Mouse (Mus musculus): ENCODE measurements at regions not wholly inside any gene's neighbourhood (a gene's known extent, or its start where the extent isn't known, plus 50 kb on each side); places are given as distances from the start of the nearest gene placed in this dataset.

DNA sequence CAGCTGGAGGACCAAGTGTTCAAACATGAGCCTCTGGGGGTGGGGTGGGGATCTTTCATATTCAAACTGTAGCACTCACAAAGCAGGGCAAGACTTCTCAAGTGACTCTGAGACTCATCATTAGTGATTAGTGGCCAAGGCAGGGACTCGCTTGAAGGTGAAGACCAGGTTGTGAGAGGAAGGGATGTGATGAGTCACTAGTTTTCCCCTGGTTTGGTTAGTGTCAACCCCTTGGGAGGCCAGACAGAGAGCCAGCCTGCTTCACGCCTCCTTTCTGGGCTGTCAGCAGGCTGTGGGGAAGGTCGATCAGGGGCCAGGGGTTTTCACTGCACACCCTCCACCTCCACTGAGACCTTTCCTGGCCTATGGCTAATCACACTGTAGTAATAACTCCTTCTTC is 65.2 kb downstream of the Slc30a10 start:
- Histone ChIP-seq H3K4me2 (no peak overlapping the region), H3K9ac (no peak overlapping the region), H3K27me3 (no peaks in the 10 kb centered on the region), H3K4me3 (no peak overlapping the region), H3K4me1 (peaks cover 11% of the 10 kb centered on the region; the same call in 1 of the 2 replicates), H3K27ac (no peak overlapping the region), H3K9me3 (no peaks in the 10 kb centered on the region), H3K36me3 (no peaks in the 10 kb centered on the region)
- ATAC-seq (ENCODE audit: insufficient number of reproducible peaks, insufficient read depth, low FRiP score, low TSS enrichment, low read depth) = no peak
- 50% methylated on average over 3 of the region's 3 CpGs for WGBS

DNA sequence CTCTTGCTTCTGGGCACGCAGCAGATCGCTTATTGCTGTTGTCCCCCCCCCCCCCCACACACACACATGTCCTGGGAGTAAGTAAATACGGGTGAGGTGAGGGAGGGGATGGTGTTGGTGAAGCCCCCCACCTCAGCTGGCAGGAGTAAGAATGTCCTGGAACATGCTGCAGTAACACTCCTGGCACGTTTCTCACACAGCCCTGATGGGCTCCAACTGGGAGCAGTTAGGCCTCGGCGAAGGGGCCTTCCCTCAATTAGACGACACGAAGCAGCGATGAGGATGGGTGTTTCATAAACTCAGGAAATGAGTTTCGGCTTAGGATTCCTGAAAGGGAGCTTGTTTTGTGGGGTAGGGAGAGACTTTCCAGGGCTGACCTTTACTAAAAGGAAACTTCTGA is 69.4 kb downstream of the Slc30a10 start:
- no peak for ATAC-seq (ENCODE audit: insufficient number of reproducible peaks, insufficient read depth, low FRiP score, low TSS enrichment, low read depth)
- H3K9me3 ChIP-seq = no peaks in the 10 kb centered on the region
- H3K4me1 ChIP-seq = peaks cover 11% of the 10 kb centered on the region; the same call in 1 of the 2 replicates
- H3K27me3 ChIP-seq = no peaks in the 10 kb centered on the region
- no peak overlapping the region for H3K27ac ChIP-seq
- H3K9ac ChIP-seq = no peak overlapping the region
- H3K36me3 ChIP-seq = no peaks in the 10 kb centered on the region
- whole genome bisulfite sequencing = 35% methylated on average over 10 of the region's 10 CpGs
- H3K4me3 ChIP-seq = no peak overlapping the region
- H3K4me2 ChIP-seq = no peak overlapping the region

DNA sequence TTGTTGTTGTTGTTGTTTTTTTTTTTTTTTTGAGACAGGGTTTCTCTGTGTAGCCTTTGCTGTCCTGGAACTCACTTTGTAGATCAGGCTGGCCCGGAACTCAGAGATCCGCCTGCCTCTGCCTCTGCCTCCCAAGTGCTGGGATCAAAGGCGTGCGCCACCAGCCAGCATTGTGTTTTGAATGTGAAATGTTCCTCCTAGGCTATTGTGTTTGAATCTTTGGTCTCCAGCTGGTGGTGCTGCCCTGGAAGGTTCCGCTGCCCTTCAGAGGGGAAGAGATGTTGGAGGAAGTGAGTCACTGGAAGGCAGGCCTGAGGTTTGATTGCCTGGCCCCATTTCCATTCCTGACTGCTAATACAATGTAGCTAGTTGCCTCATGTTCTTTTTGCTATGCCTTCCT is 78.8 kb downstream of the Slc30a10 start:
- Histone ChIP-seq H3K4me2 (no peak overlapping the region), H3K4me3 (no peak overlapping the region), H3K27ac (peak overlapping the region; percentile 41; the same call in 1 of the 2 replicates), H3K9ac (no peak overlapping the region), H3K9me3 (no peaks in the 10 kb centered on the region), H3K36me3 (no peaks in the 10 kb centered on the region), H3K27me3 (no peaks in the 10 kb centered on the region), H3K4me1 (peaks cover 4% of the 10 kb centered on the region)
- WGBS = 96% methylated on average over 5 of the region's 5 CpGs
- ATAC-seq (ENCODE audit: insufficient number of reproducible peaks, insufficient read depth, low FRiP score, low TSS enrichment, low read depth) = no peak

DNA sequence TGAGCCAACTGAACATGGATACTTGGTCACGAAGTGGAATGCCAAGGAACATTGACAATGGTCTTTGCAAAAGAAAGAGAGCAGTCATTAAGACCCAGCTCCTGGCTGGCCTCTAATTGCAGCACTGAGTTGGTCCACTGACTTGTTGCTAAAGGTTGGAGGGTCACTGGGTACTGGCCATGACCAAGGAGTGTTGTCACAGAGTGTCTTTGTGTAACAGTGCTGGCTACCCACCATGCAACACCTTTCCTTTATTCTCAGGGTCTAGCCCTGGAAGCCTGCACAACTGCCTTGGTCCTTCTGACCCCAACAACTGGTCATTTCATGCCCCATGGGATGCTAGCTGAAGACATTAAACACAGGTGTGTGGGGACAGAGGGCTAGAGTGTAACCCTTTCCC is 79.5 kb downstream of the Slc30a10 start:
- no peaks in the 10 kb centered on the region for H3K27me3 ChIP-seq
- no peaks in the 10 kb centered on the region for H3K36me3 ChIP-seq
- H3K9ac ChIP-seq = no peak overlapping the region
- no peak for ATAC-seq (ENCODE audit: insufficient number of reproducible peaks, insufficient read depth, low FRiP score, low TSS enrichment, low read depth)
- no peaks in the 10 kb centered on the region for H3K9me3 ChIP-seq
- no peak overlapping the region for H3K4me3 ChIP-seq
- peak overlapping the region; percentile 41; the same call in 1 of the 2 replicates for H3K27ac ChIP-seq
- WGBS = 67% methylated on average over 1 of the region's 1 CpGs
- peaks cover 4% of the 10 kb centered on the region for H3K4me1 ChIP-seq
- H3K4me2 ChIP-seq = no peak overlapping the region

DNA sequence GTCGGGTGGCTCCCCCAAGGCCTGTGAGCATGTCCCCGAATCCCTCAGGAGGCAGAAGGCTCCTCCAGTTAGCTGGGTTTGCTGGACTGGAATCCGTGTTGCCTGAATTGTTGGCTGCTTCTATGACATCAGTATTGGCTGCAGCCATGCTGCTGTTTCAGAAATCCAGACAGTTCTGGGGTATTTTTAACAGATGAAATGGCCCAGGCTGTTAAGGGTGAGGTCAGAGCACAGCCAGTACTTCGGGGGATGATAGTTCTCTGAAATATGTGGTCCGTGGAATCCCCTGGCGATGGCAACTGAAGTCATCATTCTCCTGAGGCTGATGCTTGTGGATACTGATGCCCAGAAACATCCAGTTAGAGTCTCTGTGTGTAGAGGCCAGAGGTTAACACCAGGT is 80.7 kb downstream of the Slc30a10 start:
- Histone ChIP-seq H3K4me3 (no peak overlapping the region), H3K9ac (no peak overlapping the region), H3K36me3 (no peaks in the 10 kb centered on the region), H3K4me1 (peaks cover 4% of the 10 kb centered on the region), H3K9me3 (no peaks in the 10 kb centered on the region), H3K27ac (peak overlapping the region; percentile 74), H3K27me3 (no peaks in the 10 kb centered on the region), H3K4me2 (no peak overlapping the region)
- ATAC-seq (ENCODE audit: insufficient number of reproducible peaks, insufficient read depth, low FRiP score, low TSS enrichment, low read depth) = no peak
- 80% methylated on average over 6 of the region's 6 CpGs for WGBS

DNA sequence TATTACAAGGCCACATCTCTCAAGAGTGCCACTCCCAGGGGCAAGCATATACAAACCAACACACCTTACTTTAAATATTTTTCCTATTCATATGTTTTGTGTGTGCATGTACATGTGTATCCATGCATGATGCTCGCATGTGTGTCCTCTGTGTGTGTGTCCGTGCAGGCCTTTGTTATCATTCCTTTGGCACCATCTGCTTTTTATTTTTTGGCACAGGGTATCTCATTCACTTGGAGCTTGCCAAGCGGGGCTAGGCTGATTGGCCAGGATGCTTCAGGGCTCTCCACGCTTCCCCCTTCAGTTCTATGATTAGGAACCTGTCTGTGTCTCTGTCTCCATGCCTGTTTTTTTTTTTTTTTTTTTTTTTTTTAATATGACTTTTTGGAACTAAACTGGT is 82.6 kb downstream of the Slc30a10 start:
- no peak overlapping the region for H3K9ac ChIP-seq
- WGBS = 88% methylated on average over 4 of the region's 4 CpGs
- no peak overlapping the region for H3K27ac ChIP-seq
- H3K4me2 ChIP-seq = no peak overlapping the region
- H3K27me3 ChIP-seq = no peaks in the 10 kb centered on the region
- H3K4me3 ChIP-seq = no peak overlapping the region
- H3K36me3 ChIP-seq = no peaks in the 10 kb centered on the region
- peaks cover 4% of the 10 kb centered on the region; the same call in 1 of the 2 replicates for H3K4me1 ChIP-seq
- H3K9me3 ChIP-seq = no peaks in the 10 kb centered on the region
- ATAC-seq (ENCODE audit: insufficient number of reproducible peaks, insufficient read depth, low FRiP score, low TSS enrichment, low read depth) = no peak

DNA sequence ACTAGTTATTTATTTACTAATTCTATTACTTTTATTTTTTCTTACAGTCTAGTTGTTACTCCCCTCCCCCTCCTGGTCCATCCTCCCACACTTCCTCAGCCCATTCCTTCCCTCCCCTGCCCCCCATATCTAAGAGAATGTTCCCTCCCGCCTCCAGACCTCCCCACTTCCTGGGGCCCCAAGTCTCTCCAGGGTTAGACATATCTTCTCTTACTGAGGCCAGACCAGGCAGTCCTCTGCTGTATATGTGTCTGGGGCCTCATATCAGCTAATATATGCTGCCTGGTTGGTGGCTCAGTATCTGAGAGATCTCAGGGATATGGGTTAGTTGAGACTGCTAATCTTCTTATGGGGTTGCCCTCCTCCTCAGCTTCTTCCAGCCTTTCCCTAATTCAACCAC is 84.8 kb downstream of the Slc30a10 start:
- no peak overlapping the region for H3K27ac ChIP-seq
- no peak for ATAC-seq (ENCODE audit: insufficient number of reproducible peaks, insufficient read depth, low FRiP score, low TSS enrichment, low read depth)
- WGBS = 53% methylated on average over 1 of the region's 1 CpGs
- no peaks in the 10 kb centered on the region for H3K36me3 ChIP-seq
- no peak overlapping the region for H3K4me3 ChIP-seq
- H3K9ac ChIP-seq = no peak overlapping the region
- H3K27me3 ChIP-seq = no peaks in the 10 kb centered on the region
- no peaks in the 10 kb centered on the region for H3K9me3 ChIP-seq
- H3K4me2 ChIP-seq = no peak overlapping the region
- H3K4me1 ChIP-seq = no peaks in the 10 kb centered on the region

DNA sequence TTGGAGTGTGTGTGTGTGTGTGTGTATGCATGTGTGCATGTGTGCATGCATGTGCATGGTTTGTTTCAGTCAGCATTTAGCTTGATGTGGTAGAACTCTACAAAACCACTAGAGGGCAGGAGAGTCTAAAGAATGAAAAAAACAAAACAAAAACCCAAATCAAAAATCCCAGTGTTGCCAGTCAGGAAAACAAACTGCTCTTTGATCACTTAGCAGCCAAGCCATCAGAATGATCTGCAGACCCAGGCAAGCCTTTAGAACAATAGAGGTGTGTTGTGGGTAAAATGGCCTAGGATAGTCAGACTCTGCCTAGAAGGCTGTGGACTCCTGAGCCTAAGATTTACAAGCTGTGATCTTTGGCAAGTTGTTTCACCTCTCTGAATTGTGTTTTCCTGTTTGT is 91.7 kb downstream of the Slc30a10 start:
- peaks cover 16% of the 10 kb centered on the region for H3K4me1 ChIP-seq
- H3K9ac ChIP-seq = peak overlapping the region; percentile 21; the same call in 1 of the 2 replicates
- ATAC-seq (ENCODE audit: insufficient number of reproducible peaks, insufficient read depth, low FRiP score, low TSS enrichment, low read depth) = no peak
- H3K4me3 ChIP-seq = no peak overlapping the region
- H3K36me3 ChIP-seq = no peaks in the 10 kb centered on the region
- no peak overlapping the region for H3K4me2 ChIP-seq
- H3K9me3 ChIP-seq = no peaks in the 10 kb centered on the region
- H3K27ac ChIP-seq = peak overlapping the region; percentile 75
- peaks cover 8% of the 10 kb centered on the region; the same call in 1 of the 2 replicates for H3K27me3 ChIP-seq

DNA sequence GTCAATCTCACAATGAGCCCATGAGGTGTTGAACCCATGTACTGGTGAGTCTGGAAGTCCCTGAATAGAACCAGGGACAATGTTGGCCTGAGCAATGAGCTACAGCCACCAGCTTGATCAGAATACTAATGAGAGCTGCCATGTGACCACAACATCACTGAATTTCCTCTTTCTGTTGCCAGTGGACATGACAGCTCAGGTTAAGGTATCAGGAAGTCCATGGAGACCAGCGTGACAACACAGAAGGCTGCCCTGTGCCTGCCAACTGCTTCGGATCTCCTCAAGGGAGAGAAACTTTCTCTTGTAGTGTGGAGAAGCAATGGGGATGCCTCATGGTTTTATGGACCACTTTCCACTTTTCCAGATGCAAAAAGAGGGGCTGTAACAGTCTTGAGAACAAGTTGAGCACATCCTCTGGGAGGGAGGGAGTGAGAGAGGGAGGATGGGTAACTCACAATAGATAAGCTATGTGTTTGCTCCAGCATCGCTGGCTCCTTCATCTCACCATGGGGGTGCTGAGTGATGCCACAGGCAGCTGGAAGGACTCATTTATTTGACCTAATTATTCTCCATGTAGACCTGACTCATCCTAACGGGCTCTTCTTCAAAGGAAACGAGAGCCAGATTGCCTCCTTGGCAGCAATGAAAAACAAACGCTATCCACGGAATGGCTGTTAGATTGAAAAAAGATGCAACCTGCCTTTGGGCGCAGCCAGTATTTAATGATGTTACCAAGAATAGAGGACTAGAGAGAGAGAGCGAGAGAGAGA is 118.3 kb downstream of the Slc30a10 start:
- WGBS = 31% methylated on average over 9 of the region's 9 CpGs
- Histone ChIP-seq H3K36me3 (no peaks in the 10 kb centered on the region), H3K4me2 (no peak overlapping the region), H3K4me1 (peaks cover 26% of the 10 kb centered on the region), H3K9ac (no peak overlapping the region), H3K27me3 (no peaks in the 10 kb centered on the region), H3K27ac (peak overlapping the region; percentile 58), H3K4me3 (no peak overlapping the region), H3K9me3 (no peaks in the 10 kb centered on the region)
- no peak for ATAC-seq (ENCODE audit: insufficient number of reproducible peaks, insufficient read depth, low FRiP score, low TSS enrichment, low read depth)

DNA sequence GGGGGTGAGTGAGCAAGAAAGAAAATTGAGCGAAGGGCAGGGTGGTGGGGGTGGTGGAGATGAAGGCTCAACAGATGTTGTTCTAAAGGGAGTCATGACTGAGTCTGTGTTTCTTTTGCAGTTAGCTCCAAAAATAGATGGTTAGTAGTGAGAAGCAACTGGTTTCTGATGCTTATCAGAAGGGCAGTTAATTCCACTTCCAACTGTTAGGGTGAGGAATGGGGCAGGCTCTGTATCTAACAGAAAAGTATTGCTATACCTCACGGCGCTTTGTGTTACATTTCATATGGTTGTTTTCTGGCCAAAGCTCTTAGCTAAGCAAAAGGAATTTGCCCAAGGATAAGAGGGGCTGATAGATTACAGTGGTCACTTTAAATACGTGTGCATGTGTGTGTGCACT is 120.3 kb downstream of the Slc30a10 start:
- Histone ChIP-seq H3K36me3 (no peaks in the 10 kb centered on the region), H3K27ac (no peak overlapping the region), H3K9me3 (no peaks in the 10 kb centered on the region), H3K4me2 (no peak overlapping the region), H3K4me3 (no peak overlapping the region), H3K27me3 (no peaks in the 10 kb centered on the region), H3K9ac (no peak overlapping the region), H3K4me1 (peaks cover 26% of the 10 kb centered on the region)
- ATAC-seq (ENCODE audit: insufficient number of reproducible peaks, insufficient read depth, low FRiP score, low TSS enrichment, low read depth) = no peak
- WGBS = 57% methylated on average over 4 of the region's 4 CpGs

DNA sequence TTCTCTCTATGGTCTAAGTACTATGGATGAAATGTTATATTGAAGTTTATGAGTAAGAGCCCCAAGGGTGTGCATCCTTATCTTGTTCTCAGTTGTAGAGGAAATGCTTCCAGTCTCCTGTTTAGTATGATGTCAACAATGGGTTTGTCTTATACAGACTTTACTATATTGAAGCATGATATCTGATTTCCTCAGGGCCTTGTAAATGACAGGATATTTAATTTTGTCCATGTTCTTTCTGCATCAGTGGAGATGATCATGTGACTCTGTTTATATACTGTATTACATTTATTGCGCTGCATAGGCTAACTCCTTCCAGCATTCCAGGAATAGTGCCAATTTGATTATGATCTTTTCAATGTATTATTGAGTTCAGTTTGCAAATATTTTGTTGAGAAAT is 125.2 kb downstream of the Slc30a10 start:
- H3K27ac ChIP-seq = no peak overlapping the region
- H3K9ac ChIP-seq = no peak overlapping the region
- H3K27me3 ChIP-seq = no peaks in the 10 kb centered on the region
- no peaks in the 10 kb centered on the region for H3K36me3 ChIP-seq
- H3K4me1 ChIP-seq = peaks cover 2% of the 10 kb centered on the region; the same call in 1 of the 2 replicates
- no peak overlapping the region for H3K4me2 ChIP-seq
- no peaks in the 10 kb centered on the region for H3K9me3 ChIP-seq
- no peak overlapping the region for H3K4me3 ChIP-seq
- 65% methylated on average over 1 of the region's 1 CpGs for WGBS
- no peak for ATAC-seq (ENCODE audit: insufficient number of reproducible peaks, insufficient read depth, low FRiP score, low TSS enrichment, low read depth)

DNA sequence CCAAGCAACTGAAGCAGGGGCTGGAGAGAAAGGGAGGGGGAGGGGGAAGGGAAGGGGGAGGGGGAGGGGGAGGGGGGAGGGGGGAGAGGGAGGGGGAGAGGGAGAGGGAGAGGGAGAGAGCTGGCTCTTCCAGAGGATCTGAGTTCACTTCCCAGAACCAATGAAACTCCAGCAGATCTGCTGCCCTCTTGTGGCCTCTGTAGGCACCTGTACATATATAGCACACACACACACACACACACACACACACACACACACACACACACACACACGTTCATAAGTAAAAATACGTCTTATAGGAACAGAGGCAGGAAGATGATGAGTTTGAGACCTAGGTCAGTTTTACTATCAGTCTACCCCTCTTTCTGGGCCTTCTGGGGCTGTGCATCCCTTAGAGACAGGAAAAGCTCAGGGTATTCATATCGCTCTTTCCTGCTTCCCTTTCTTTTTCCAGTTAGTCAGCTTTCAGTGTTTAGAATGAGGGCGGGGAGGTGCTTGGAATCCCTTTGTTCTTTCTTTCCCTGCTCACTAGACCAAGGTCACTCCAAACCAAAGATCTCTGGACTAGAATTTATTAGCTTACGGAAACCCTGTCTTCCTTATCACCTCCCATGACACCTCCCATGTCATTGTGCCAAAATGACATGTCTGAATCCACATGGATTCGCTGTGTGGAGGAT is 130.7 kb downstream of the Slc30a10 start:
- H3K9ac ChIP-seq = no peak overlapping the region
- H3K36me3 ChIP-seq = no peaks in the 10 kb centered on the region
- H3K9me3 ChIP-seq = no peaks in the 10 kb centered on the region
- no peak overlapping the region for H3K4me2 ChIP-seq
- H3K4me3 ChIP-seq = no peak overlapping the region
- no peaks in the 10 kb centered on the region for H3K27me3 ChIP-seq
- no peak overlapping the region for H3K27ac ChIP-seq
- H3K4me1 ChIP-seq = no peaks in the 10 kb centered on the region; the same call in 1 of the 2 replicates
- no peak for ATAC-seq (ENCODE audit: insufficient number of reproducible peaks, insufficient read depth, low FRiP score, low TSS enrichment, low read depth)
- WGBS = 88% methylated on average over 6 of the region's 6 CpGs

Measured in embryonic facial prominence, embryonic 13.5 days (tissue).